Mouse (Mus musculus) ovary, postnatal 14 days (tissue): Measurements from ENCODE around the gene Ippk.

Experiments
- DNase-seq: peaks from one replicate; pipeline ENCODE4 v3.0.0; 2022; ENCODE audit warnings: low spot score

The Ippk gene

GRCm38 (mm10) chr13:49420754-49421605 is at the start of gene Ippk:
Ippk (plus strand) TSS chr13:49421249.
- peak; percentile 95 for DNase-seq

GRCm38 (mm10) chr13:49371428-49371899 is 49.6 kb upstream of the Ippk start:
- DNase-seq = peak; percentile 29

- no peak for DNase-seq
These were observed 48.5 kb upstream of the Ippk start for GRCm38 (mm10) chr13:49372370-49373060.

GRCm38 (mm10) chr13:49374304-49374703 is 46.7 kb upstream of the Ippk start:
- DNase-seq = no peak

- no peak for DNase-seq
These were observed 46.3 kb upstream of the Ippk start for GRCm38 (mm10) chr13:49374730-49375129.

- no peak for DNase-seq
These were observed 43.4 kb upstream of the Ippk start for GRCm38 (mm10) chr13:49377608-49378007.

- no peak for DNase-seq
These were observed 41.7 kb upstream of the Ippk start for GRCm38 (mm10) chr13:49379301-49379700.

GRCm38 (mm10) chr13:49381230-49381629 is 39.8 kb upstream of the Ippk start:
- DNase-seq = peak; percentile 85

- DNase-seq = no peak
These were observed 38.1 kb upstream of the Ippk start for GRCm38 (mm10) chr13:49382997-49383396.

GRCm38 (mm10) chr13:49384751-49385463 is 36.1 kb upstream of the Ippk start:
- DNase-seq = no peak

- DNase-seq = no peak
These were observed 29.7 kb upstream of the Ippk start for GRCm38 (mm10) chr13:49391374-49391773.

- DNase-seq = no peak
These were observed 27.5 kb upstream of the Ippk start for GRCm38 (mm10) chr13:49393579-49393978.

- no peak for DNase-seq
These were observed 26.1 kb upstream of the Ippk start for GRCm38 (mm10) chr13:49394886-49395447.

GRCm38 (mm10) chr13:49396798-49397197 is 24.3 kb upstream of the Ippk start:
- DNase-seq = no peak

GRCm38 (mm10) chr13:49398191-49398590 is 22.9 kb upstream of the Ippk start:
- no peak for DNase-seq

- peak; percentile 15 for DNase-seq
These were observed 20.9 kb upstream of the Ippk start for GRCm38 (mm10) chr13:49400139-49400538.

- no peak for DNase-seq
These were observed 18.4 kb upstream of the Ippk start for GRCm38 (mm10) chr13:49402628-49403027.

GRCm38 (mm10) chr13:49407795-49408194 is 13.3 kb upstream of the Ippk start:
- DNase-seq = no peak

GRCm38 (mm10) chr13:49421606-49421917 is 513 bp downstream of the Ippk start:
- no peak for DNase-seq

- no peak for DNase-seq
These were observed 910 bp downstream of the Ippk start for GRCm38 (mm10) chr13:49421959-49422358.

GRCm38 (mm10) chr13:49426736-49427135 is 5.7 kb downstream of the Ippk start:
- DNase-seq = no peak

GRCm38 (mm10) chr13:49428042-49428675 is 7.1 kb downstream of the Ippk start:
- DNase-seq = no peak
